Mouse (Mus musculus) adipocyte (in vitro differentiated cells): ENCODE measurements around the gene Cmtr1.

Experiments used
- DNase-seq: peaks from one replicate; pipeline ENCODE4 v3.0.0-alpha.2; 2016; ENCODE audit warnings: low spot score

The Cmtr1 gene

DNA sequence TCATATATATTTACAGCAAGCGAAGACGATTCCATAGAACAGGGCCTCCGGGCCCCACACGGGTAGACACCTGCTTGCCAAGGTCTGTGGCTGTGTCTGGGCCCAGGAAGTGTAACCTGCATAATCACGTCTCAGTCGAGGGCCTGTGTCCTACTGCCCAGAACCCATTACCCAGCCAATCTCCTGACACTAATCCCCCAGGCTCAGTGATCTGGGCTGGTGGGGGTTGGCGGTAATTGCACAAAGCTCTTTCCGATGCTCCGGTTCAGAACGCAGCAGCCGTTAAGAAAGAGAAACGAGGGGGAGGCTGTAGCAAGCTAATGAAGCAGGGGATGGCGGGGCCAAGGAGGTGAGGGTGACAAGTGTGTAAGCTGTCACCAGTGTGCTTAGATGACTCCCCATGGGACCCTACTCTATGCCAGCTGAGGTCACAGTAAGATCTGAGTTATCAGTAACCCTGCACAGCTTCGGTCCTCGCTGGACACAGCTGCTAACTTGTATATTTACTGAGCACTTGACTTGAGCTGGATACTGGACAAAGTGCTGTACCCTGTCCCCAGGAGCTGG lies 76.1 kb downstream of the Cmtr1 start:
- DNase-seq, result no peak

DNA sequence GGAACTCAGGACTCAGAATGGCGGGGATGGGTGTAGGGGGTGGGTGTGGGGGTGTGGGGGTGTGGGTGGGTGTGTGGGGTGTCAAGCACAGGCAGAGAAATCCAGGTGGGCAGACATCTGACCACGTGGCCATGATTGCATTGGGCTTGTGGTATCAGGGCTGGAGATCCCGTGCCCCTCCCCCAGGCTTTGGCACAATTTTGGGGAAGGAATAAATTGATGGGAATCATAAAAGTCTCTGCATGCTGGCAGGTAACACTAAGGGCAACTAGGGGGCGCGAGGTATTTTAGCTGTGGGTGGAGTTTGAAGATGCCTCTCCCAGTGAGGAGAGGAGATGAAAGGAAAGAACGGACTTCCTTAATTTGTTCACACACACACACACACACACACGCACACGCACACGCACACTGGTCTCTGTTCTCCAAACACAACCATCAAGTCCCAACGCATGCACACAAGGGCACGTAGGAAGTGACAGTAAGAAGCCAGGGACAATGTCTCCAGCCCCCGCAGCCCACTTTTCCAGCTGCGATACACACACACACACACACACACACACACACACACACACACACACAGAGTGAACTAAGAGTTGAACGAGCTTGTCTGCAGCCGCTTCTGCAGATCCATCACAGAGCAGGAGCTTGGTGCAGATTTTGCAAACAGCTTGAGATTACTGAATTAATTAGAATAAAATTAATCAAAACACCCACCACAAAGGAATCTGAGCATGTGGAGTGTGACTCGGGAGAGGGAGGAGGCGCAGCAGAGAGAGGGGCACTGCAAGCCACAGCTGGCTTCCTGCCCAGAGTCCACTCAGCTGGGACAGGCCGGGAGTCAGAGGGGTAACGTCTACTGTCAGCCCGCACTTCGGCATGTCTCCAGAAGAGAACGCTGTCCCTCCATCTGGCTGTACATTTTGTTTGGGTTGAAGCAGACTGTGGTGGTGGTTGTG lies 77.7 kb downstream of the Cmtr1 start:
- no peak for DNase-seq

DNA sequence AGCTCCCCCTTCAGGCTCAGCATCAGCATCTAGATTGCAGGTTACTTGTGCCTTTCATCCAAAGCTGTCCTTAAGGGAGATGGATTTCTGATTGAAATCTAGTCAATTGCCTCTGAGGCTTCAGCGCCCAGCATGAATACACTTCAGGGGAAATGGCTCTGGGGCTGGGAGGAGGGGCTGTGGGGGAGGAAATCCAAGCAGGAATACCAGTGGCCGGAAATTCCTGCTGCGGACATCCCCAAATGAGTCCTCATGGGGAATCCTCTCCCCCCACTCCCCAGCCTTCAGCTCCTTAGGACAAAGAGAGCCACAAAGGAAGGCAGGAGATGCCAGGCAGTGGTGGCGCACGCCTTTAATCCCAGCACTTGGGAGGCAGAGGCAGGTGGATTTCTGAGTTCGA lies 87.1 kb downstream of the Cmtr1 start:
- no peak for DNase-seq

DNA sequence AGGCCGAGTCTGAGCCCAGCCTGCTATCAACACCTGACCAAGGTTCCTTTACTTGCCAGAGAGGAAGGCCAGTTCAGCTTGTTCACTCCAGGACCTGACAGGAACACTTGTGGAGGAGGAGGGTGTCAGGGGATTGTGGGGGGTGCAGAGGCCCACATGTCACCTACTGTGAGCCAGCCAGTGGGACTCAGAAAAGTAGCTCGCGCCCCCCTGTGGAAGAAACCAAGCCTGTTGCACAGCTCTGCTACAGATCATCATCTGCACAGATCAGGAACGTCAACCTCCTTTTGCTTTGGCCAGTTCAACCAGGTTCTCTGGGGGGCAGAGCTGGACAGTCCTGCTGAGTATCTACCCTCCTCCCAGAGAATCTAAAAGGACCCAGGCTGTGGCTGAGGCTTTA lies 94.1 kb downstream of the Cmtr1 start:
- no peak for DNase-seq
